9 mouse cellular contexts compared by ENCODE assay signal in genomic region chr13:75204417-75204816, GRCm38 (mm10).
DNase-seq lines count a peak whose midpoint lies in the region; ATAC-seq and TF ChIP-seq lines count a peak whose summit lies in the region.
"Had no signal": no experiment of that assay in that cellular context is flagged by ENCODE, and none has a peak within 500 bp of the region (broad histone marks: within the 10 kb centered on the region; RNA-seq: fewer than 3 reads in every experiment).

No protein-coding gene starts in this region.

- no peak overlapping the region for H3K9ac ChIP-seq in CH12.LX (ENCODE audit: insufficient read depth, low read depth)
- H3K9ac ChIP-seq in hindbrain, postnatal 0 days (replicated peaks; ENCODE audit: low read length) = no peak overlapping the region
- H3K9ac ChIP-seq: liver, embryonic 14.5 days had no signal

- TF ChIP-seq EP300 in CH12.LX (IDR thresholded peaks at IDR 0.05; ENCODE audit: low read length) = no peak

- TF ChIP-seq RAD21 in CH12.LX (IDR thresholded peaks at IDR 0.05; ENCODE audit: low read depth, low read length) = peak; percentile 82

- no peak for TF ChIP-seq POLR2A in cerebellum, adult 2 months (IDR thresholded peaks at IDR 0.05; ENCODE audit: borderline replicate concordance, insufficient read depth, low read length)
- no peak for TF ChIP-seq POLR2A in CH12.LX (IDR thresholded peaks at IDR 0.05; ENCODE audit: low read depth, low read length)

- no peaks in the 10 kb centered on the region for H3K36me3 ChIP-seq in CH12.LX (replicated peaks in 1 of 2; ENCODE audit: control insufficient read depth in 1 of 2, insufficient read depth in 1 of 2, low read length in 1 of 2)
- no peaks in the 10 kb centered on the region for H3K36me3 ChIP-seq in hindbrain, postnatal 0 days (ENCODE audit: insufficient read depth, low read length)

- dilution Hi-C loops in CH12.LX (cut with MboI; ENCODE audit: extremely low pct_ligation_motif_present, extremely low pct_unique_long_range_greater_than_20kb, low sequenced_read_pairs) = no loop called here

- no peaks in the 10 kb centered on the region for H3K79me2 ChIP-seq in CH12.LX (replicated peaks; ENCODE audit: control insufficient read depth, extremely low read depth, insufficient read depth, poor library complexity, severe bottlenecking)

- ATAC-seq in hindbrain, postnatal 0 days = peak; percentile 74; the same call in 1 of the 2 replicates

- in situ Hi-C loops in CH12.LX (cut with MboI; ENCODE audit: low pct_ligation_motif_present, low pct_unique_long_range_greater_than_20kb, low sequenced_read_pairs) = no loop called here

- no peak overlapping the region for H3K4me2 ChIP-seq in CH12.LX (ENCODE audit: insufficient read depth, low read depth, poor library complexity, severe bottlenecking)
- H3K4me2 ChIP-seq in hindbrain, postnatal 0 days (ENCODE audit: low read depth, low read length) = no peak overlapping the region

- H3K27me3 ChIP-seq in cerebellum, adult 2 months (ENCODE audit: control insufficient read depth, insufficient read depth, low read length) = no peaks in the 10 kb centered on the region
- H3K27me3 ChIP-seq in CH12.LX (replicated peaks) = no peaks in the 10 kb centered on the region
- H3K27me3 ChIP-seq in hindbrain, postnatal 0 days (ENCODE audit: insufficient read depth, low read length) = no peaks in the 10 kb centered on the region

- no peaks in the 10 kb centered on the region for H3K4me1 ChIP-seq in cerebellum, adult 2 months (ENCODE audit: control insufficient read depth, insufficient read depth, low read length)
- no peaks in the 10 kb centered on the region for H3K4me1 ChIP-seq in CH12.LX (ENCODE audit: control insufficient read depth in 1 of 2, insufficient read depth in 2 of 2)
- H3K4me1 ChIP-seq in hindbrain, postnatal 0 days (ENCODE audit: insufficient read depth, low read length) = no peaks in the 10 kb centered on the region

- H3K9me3 ChIP-seq in CH12.LX (replicated peaks; ENCODE audit: low read length) = no peaks in the 10 kb centered on the region
- H3K9me3 ChIP-seq in hindbrain, postnatal 0 days (ENCODE audit: low read length) = no peaks in the 10 kb centered on the region

- no peak for DNase-seq in cerebellum, adult 2 months
- no peak for DNase-seq in cerebellum, postnatal 4 days (ENCODE audit: low spot score in 2 of 2)
- DNase-seq in layer of hippocampus, adult 11-12 months (ENCODE audit: low spot score) = peak; percentile 11
- no peak for DNase-seq in layer of hippocampus, postnatal 25 days (ENCODE audit: extremely low spot score in 1 of 2, low spot score in 1 of 2)
- peak; percentile 18 for DNase-seq in CH12.LX (ENCODE audit: extremely low read depth)
- peak; percentile 79 for DNase-seq in hindbrain, postnatal 0 days (ENCODE audit: low spot score)
- DNase-seq in spleen, postnatal 36 days (ENCODE audit: low spot score in 2 of 2) = no peak
- DNase-seq in thymus, postnatal 10 days (ENCODE audit: low spot score in 2 of 2) = no peak

- no peak overlapping the region for H3K4me3 ChIP-seq in cerebellum, adult 2 months (replicated peaks; ENCODE audit: insufficient read depth, low read depth, low read length)
- H3K4me3 ChIP-seq in CH12.LX (replicated peaks in 1 of 3; ENCODE audit: low read depth in 2 of 3, low read length in 2 of 3, poor library complexity in 1 of 3) = no peak overlapping the region
- H3K4me3 ChIP-seq in hindbrain, postnatal 0 days (ENCODE audit: low read length) = no peak overlapping the region

- 6% methylated on average over 2 of the region's 2 CpGs for WGBS in cerebellum, adult 2 months
- 22% methylated on average over 2 of the region's 2 CpGs for WGBS in hindbrain, postnatal 0 days

- no peak overlapping the region for H3K27ac ChIP-seq in cerebellum, adult 2 months (ENCODE audit: insufficient read depth, low read length)
- no peak overlapping the region for H3K27ac ChIP-seq in CH12.LX (ENCODE audit: insufficient read depth, low read depth)
- H3K27ac ChIP-seq in hindbrain, postnatal 0 days = no peak overlapping the region
- H3K27ac ChIP-seq: liver, embryonic 14.5 days had no signal

- peak; percentile 34; the same call in 1 of the 2 replicates for TF ChIP-seq CTCF in cerebellum, adult 2 months (IDR thresholded peaks at IDR 0.05; ENCODE audit: borderline replicate concordance, insufficient read depth, low read depth, low read length)
- peak in 1 of 2 experiments; percentile 72; a peak in 2 of 4 replicates for TF ChIP-seq CTCF in CH12.LX (conservative IDR thresholded peaks at IDR 0.05 in 1 of 2, IDR thresholded peaks at IDR 0.05 in 1 of 2; ENCODE audit: low read depth in 2 of 2, low read length in 2 of 2)
- peak; percentile 74 for TF ChIP-seq CTCF in hindbrain, postnatal 0 days (IDR thresholded peaks at IDR 0.05; ENCODE audit: low read depth)

TF ChIP-seq in CH12.LX, 34 proteins besides CTCF, POLR2A, EP300 and RAD21:
- TF ChIP-seq SMC3 (IDR thresholded peaks at IDR 0.05; ENCODE audit: low read depth, low read length) = peak; percentile 59
- no peak for TF ChIP-seq NELFE (IDR thresholded peaks at IDR 0.05; ENCODE audit: low read depth, low read length)
- TF ChIP-seq ETS1 (conservative IDR thresholded peaks at IDR 0.05; ENCODE audit: low read depth, low read length) = no peak
- TF ChIP-seq MEF2A (IDR thresholded peaks at IDR 0.05; ENCODE audit: borderline replicate concordance, low read depth, low read length) = no peak
- TF ChIP-seq CHD2 (IDR thresholded peaks at IDR 0.05; ENCODE audit: low read length) = no peak
- no peak for TF ChIP-seq E2F4 (IDR thresholded peaks at IDR 0.05; ENCODE audit: insufficient replicate concordance, low read depth, low read length)
- TF ChIP-seq ZC3H11A (IDR thresholded peaks at IDR 0.05; ENCODE audit: low read depth, low read length) = 0 out of 2 replicates have a peak, but pooled peaks have one; percentile 4
- no peak for TF ChIP-seq USF2 (conservative IDR thresholded peaks at IDR 0.05; ENCODE audit: low read depth, low read length)
- TF ChIP-seq POLR2AphosphoS2 (IDR thresholded peaks at IDR 0.05; ENCODE audit: low read depth, low read length) = no peak
TF ChIP-seq in CH12.LX: peak in this region for 2.

Comparison
In these comparisons a context has a peak if more than half of its experiments do, and no peak if none do; other contexts are left out.
1. DNase-seq: peak in layer of hippocampus, adult 11-12 months (single experiment), CH12.LX (single experiment) and hindbrain, postnatal 0 days (single experiment); none in cerebellum, adult 2 months (0 of 2), cerebellum, postnatal 4 days (0 of 2), layer of hippocampus, postnatal 25 days (0 of 2), spleen, postnatal 36 days (0 of 2) and thymus, postnatal 10 days (0 of 2).